Mouse (Mus musculus) lung, postnatal 4 days (tissue): ENCODE measurements around the gene Shcbp1l.
A peak's percentile ranks its signal among the peaks of the same experiment; 100 is the strongest.
"Not testable (repeated sequence)": the region's sequence is repeated elsewhere in the genome, so short reads cannot be mapped to it uniquely, and the experiment has no call there.

Experiments used
- DNase-seq, 2 experiments: peaks; one replicate each; pipeline ENCODE4 v3.0.0; 2021

The Shcbp1l gene

GRCm38 (mm10) chr1:153424271-153424670 is 691 bp upstream of the Shcbp1l start:
- no peak for DNase-seq

- DNase-seq: no peak
Measured at GRCm38 (mm10) chr1:153431158-153431557, 6.2 kb downstream of the Shcbp1l start.

- DNase-seq: no peak
Measured at GRCm38 (mm10) chr1:153431701-153432100, 6.7 kb downstream of the Shcbp1l start.

- no peak for DNase-seq
Measured at GRCm38 (mm10) chr1:153432329-153432728, 7.4 kb downstream of the Shcbp1l start.

GRCm38 (mm10) chr1:153433851-153434589 is 9.1 kb downstream of the Shcbp1l start:
- no peak for DNase-seq

GRCm38 (mm10) chr1:153437536-153437935 is 12.6 kb downstream of the Shcbp1l start:
- no peak for DNase-seq

GRCm38 (mm10) chr1:153440752-153441151 is 15.8 kb downstream of the Shcbp1l start:
- DNase-seq: no peak

- no peak for DNase-seq
Measured at GRCm38 (mm10) chr1:153441656-153442055, 16.7 kb downstream of the Shcbp1l start.

GRCm38 (mm10) chr1:153443019-153443418 is 18.1 kb downstream of the Shcbp1l start:
- no peak for DNase-seq

- no peak for DNase-seq
Measured at GRCm38 (mm10) chr1:153443632-153444031, 18.7 kb downstream of the Shcbp1l start.

GRCm38 (mm10) chr1:153446120-153446831 is 21.3 kb downstream of the Shcbp1l start:
- no peak for DNase-seq

- peak in 1 of 2 experiments; percentile 59 for DNase-seq
Measured at GRCm38 (mm10) chr1:153451237-153452154, 26.5 kb downstream of the Shcbp1l start.

- DNase-seq: no peak
Measured at GRCm38 (mm10) chr1:153453146-153453642, 28.2 kb downstream of the Shcbp1l start.

- no peak for DNase-seq
Measured at GRCm38 (mm10) chr1:153456137-153456536, 31.2 kb downstream of the Shcbp1l start.

GRCm38 (mm10) chr1:153461796-153462195 is 36.8 kb downstream of the Shcbp1l start:
- no peak for DNase-seq

- no peak for DNase-seq
Measured at GRCm38 (mm10) chr1:153479296-153479695, 54.3 kb downstream of the Shcbp1l start.

GRCm38 (mm10) chr1:153480386-153481024 is 55.5 kb downstream of the Shcbp1l start:
- peak; percentile 55 to 79 for DNase-seq

- no peak for DNase-seq
Measured at GRCm38 (mm10) chr1:153481025-153481412, 56.1 kb downstream of the Shcbp1l start.

- DNase-seq: no peak
Measured at GRCm38 (mm10) chr1:153485201-153485796, 60.3 kb downstream of the Shcbp1l start.

- not testable (repeated sequence) for DNase-seq
Measured at GRCm38 (mm10) chr1:153486120-153486519, 61.2 kb downstream of the Shcbp1l start.

- DNase-seq: peak; percentile 60 to 68
Measured at GRCm38 (mm10) chr1:153486767-153487499, 62.0 kb downstream of the Shcbp1l start.
